Mouse (Mus musculus) ES-E14 (cell line): Measurements from ENCODE around the gene Ucn2. TPM values are rescaled to one million over a fixed set of nuclear protein-coding genes. Genes with fewer than 3 reads are reported as not detected.

Source experiments
- DNase-seq: peaks from one replicate; pipeline ENCODE4 v3.0.0-alpha.2; 2013; ENCODE audit warnings: low read depth, low spot score
- H3K27ac ChIP-seq: 2 replicates; pipeline ENCODE4 v1.5.1; 2012; ENCODE audit warnings: low read depth, mild to moderate bottlenecking, low read length, moderate library complexity, mixed read lengths; ENCODE audit not compliant: poor library complexity, insufficient read depth, severe bottlenecking
- H3K36me3 ChIP-seq: 2 replicates; pipeline ENCODE4 v1.6.1; 2012; ENCODE audit warnings: mild to moderate bottlenecking, low read length, moderate library complexity, mixed read lengths; ENCODE audit not compliant: control insufficient read depth, poor library complexity, insufficient read depth, severe bottlenecking
- H3K4me1 ChIP-seq, 2 experiments: fragments of 150-350 bp in 1 of 2; sonication (generic) in 1 of 2; 2 replicates each; pipeline ENCODE4 v1.6.1; 2012; ENCODE audit warnings: low read length in 2 of 2, mild to moderate bottlenecking in 1 of 2, mixed read lengths in 1 of 2; ENCODE audit not compliant: control insufficient read depth in 2 of 2, insufficient read depth in 2 of 2, poor library complexity in 1 of 2
- H3K4me3 ChIP-seq, 2 experiments: fragments of 150-350 bp in 1 of 2; sonication (generic) in 1 of 2; 2 replicates each; pipeline ENCODE4 v1.5.1; 2012; ENCODE audit warnings: low read length in 2 of 2, low read depth in 1 of 2, mild to moderate bottlenecking in 1 of 2, mixed read lengths in 1 of 2; ENCODE audit not compliant: insufficient read depth in 1 of 2, poor library complexity in 1 of 2, severe bottlenecking in 1 of 2
- H3K9ac ChIP-seq: 2 replicates; pipeline ENCODE4 v1.6.1; 2012; ENCODE audit warnings: low read depth, mild to moderate bottlenecking, low read length, mixed read lengths; ENCODE audit not compliant: poor library complexity, insufficient read depth, severe bottlenecking
- H3K9me3 ChIP-seq: fragments of 150-350 bp; sonication (generic); 2 replicates; pipeline ENCODE4 v1.6.1; 2012; ENCODE audit warnings: low read depth, mild to moderate bottlenecking, low read length; ENCODE audit not compliant: control insufficient read depth, insufficient read depth
- CHD2 ChIP-seq: IDR thresholded peaks from 2 replicates; pipeline ENCODE4 v1.6.1; 2014; ENCODE audit warnings: mild to moderate bottlenecking, low read depth, low read length, inconsistent platforms
- HCFC1 ChIP-seq: IDR thresholded peaks from 2 replicates; pipeline ENCODE4 v1.6.1; 2012; ENCODE audit warnings: low read length, inconsistent platforms, borderline replicate concordance; ENCODE audit not compliant: insufficient read depth
- MAFK ChIP-seq: IDR thresholded peaks from 2 replicates; pipeline ENCODE4 v1.6.1; 2014; ENCODE audit warnings: mild to moderate bottlenecking, low read depth, low read length, inconsistent platforms; ENCODE audit not compliant: insufficient read depth
- ZC3H11A ChIP-seq: IDR thresholded peaks from 2 replicates; pipeline ENCODE4 v1.6.1; 2012; ENCODE audit warnings: low read depth, mild to moderate bottlenecking, inconsistent platforms, low read length, borderline replicate concordance
- ZNF384 ChIP-seq: IDR thresholded peaks from 2 replicates; pipeline ENCODE4 v1.6.1; 2012; ENCODE audit warnings: low read depth, low read length, inconsistent platforms
- in situ Hi-C, 2 experiments: fragments of 600-800 bp; cut with MboI; formaldehyde crosslinking; loops; one replicate each; pipeline ENCODE4 v1.15.1; 2025; ENCODE audit warnings: low sequenced_read_pairs in 2 of 2, inconsistent platforms in 1 of 2; ENCODE audit not compliant: unreplicated experiment in 2 of 2
- total RNA-seq: library from RNA; depleted of rRNA; stranded (reverse); fragments of 300-350 nt; gene quantifications from 2 replicates; pipeline ENCODE4 v1.2.3, GENCODE M21; 2012

Gene Ucn2
- total RNA-seq, 1 experiment = 0.36 TPM

DNA sequence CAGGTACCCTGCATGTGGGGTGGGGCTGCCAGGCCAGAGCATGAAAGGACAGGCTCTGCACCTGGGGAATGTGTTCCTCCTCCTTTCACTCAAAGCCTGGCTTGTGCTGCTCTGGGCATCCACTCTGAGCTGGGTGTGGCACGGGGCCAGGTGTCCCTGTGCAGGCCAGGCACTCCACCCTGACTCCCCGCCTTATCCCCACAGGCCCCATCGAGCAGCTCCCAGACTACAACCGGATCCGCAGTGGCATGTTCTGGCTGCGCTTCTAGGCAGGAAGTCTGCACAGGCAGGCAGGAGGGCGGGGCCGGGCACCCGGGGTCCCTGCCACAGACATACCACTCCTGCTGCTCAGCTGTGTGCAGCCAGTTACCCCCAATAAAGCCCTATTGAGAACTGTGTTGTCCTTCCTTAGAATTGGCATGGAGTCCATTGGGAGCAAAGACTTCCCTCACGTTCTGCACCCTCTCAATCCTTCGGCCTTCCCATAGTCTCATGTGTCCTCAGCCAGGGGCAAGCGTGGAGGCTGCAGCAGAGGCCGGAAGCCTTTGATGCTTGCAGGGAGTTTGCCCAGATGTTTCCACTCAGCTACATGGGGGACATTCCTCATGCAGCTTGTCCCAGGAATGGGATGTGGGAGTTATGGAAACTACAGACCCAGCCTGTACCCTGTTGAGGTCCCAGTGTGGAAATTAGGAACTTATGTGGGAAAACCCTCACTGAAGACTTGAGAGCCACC is 36.4 kb upstream of the Ucn2 start:
- no peak for TF ChIP-seq ZNF384
- TF ChIP-seq MAFK = no peak
- TF ChIP-seq ZC3H11A = no peak
- no peaks in the 10 kb centered on the region for H3K9me3 ChIP-seq
- H3K4me1 ChIP-seq = peaks cover 0 to 9% of the 10 kb centered on the region in 2 experiments; a peak in 1 of 4 replicates
- H3K4me3 ChIP-seq = no peak overlapping the region
- in situ Hi-C loops = no loop called here
- H3K9ac ChIP-seq = no peak overlapping the region
- H3K27ac ChIP-seq = no peak overlapping the region
- peaks cover 56% of the 10 kb centered on the region for H3K36me3 ChIP-seq
- no peak for DNase-seq

DNA sequence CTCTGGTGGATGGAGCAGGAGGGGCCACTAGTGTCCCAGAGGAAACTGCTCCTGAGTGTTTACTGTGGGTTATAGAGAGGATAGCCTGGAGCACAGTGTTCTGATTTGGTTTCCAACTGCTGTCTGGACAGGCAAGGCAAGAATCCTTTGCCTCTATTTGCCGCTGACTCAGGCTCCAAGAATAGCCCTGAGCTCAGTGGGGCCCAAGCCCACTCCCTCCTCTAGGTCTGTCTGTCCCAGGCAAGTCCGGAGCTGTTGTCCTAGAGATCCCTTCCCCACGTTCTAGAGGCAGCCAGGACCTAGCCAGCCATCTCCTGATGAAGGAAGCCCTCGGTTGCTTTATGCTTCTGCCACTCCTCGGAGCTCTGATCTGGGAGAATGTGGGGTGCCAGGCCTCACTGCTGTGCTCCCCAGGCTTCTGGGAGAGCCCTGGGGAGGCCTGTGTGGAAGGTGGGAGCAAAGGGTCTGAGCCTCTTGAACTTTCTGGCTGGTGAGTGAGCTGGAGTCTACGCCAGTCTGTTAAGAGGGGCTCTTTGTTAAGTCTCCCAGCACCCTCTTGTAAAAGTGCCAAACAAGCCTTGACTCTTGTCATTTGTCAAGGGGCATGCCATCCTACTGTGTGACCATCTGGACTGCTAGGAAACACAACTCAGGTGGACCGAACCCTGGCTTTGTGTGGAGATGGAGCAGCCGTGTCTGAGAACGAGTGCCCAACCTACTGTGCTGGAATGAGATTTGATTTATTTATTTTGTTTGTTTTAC is 35.7 kb upstream of the Ucn2 start:
- DNase-seq = no peak
- Histone ChIP-seq H3K4me1 (peaks cover 0 to 9% of the 10 kb centered on the region in 2 experiments; a peak in 1 of 4 replicates), H3K4me3 (no peak overlapping the region), H3K27ac (no peak overlapping the region), H3K9ac (no peak overlapping the region), H3K9me3 (no peaks in the 10 kb centered on the region), H3K36me3 (peaks cover 48% of the 10 kb centered on the region)
- in situ Hi-C loops = no loop called here
- TF ChIP-seq MAFK = no peak

DNA sequence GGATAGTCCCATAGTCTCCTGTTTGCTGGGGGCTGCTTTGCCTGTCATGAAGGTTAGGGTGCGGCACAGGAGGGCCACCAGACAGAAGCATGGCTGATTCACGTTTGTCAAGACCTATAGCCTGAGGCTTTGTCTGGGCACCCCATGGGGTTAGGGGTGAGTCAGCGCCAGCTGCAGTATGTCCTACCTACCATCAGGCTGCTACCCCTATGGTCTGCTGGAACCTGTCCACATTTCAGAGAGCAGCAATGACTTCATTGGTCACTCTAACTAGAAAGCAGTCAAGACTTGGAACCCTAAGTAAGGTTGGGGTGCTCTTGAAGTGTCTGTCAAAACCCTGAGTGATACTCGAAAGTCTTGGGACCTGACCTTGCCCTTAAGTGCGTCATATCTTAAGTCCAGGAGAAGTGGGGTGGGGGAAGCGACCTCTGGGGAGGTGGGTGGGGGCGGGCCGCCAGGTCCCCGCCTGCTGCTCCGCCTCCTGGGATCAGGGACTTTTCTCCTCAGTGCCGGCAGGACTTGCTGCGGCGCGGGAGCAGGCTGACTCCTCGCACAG is 32.7 kb upstream of the Ucn2 start, which contains the start of gene Col7a1:
TSS of gene Col7a1 (plus strand) at position 506 of the 556 bp plus-strand sequence.
- no peak for DNase-seq
- Histone ChIP-seq H3K9ac (peak within 1 kb of the TSS; percentile 53), H3K36me3 (peaks cover 21% of the 10 kb centered on the region), H3K4me1 (peaks cover 0 to 9% of the 10 kb centered on the region in 2 experiments; a peak in 1 of 4 replicates), H3K9me3 (no peaks in the 10 kb centered on the region), H3K4me3 (peak within 1 kb of the TSS; percentile 53 to 62), H3K27ac (no peak within 1 kb of the TSS)
- TF ChIP-seq ZNF384 (no peak), HCFC1 (no peak), CHD2 (no peak), MAFK (no peak), ZC3H11A (no peak)
- in situ Hi-C loops = no loop called here

DNA sequence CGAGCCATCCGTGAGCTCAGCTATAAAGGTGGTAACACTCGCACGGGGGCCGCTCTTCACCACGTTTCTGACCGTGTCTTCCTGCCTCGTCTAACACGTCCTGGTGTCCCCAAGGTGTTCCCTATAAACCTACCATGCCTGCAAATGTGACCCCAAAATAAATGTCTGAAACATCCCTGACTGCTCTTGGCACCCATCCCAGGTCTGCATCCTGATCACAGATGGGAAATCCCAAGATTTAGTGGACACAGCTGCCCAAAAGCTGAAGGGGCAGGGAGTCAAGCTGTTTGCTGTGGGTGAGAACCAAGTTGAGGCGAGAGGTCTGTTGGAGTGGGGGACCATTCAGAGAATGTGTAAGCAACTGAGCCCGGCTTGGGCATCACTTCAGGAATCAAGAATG is 30.6 kb upstream of the Ucn2 start:
- H3K4me1 ChIP-seq = peaks cover 0 to 9% of the 10 kb centered on the region in 2 experiments; a peak in 1 of 4 replicates
- DNase-seq = no peak
- in situ Hi-C loops = no loop called here
- H3K4me3 ChIP-seq = no peak overlapping the region
- TF ChIP-seq MAFK = no peak
- H3K9ac ChIP-seq = no peak overlapping the region
- H3K9me3 ChIP-seq = no peaks in the 10 kb centered on the region
- H3K27ac ChIP-seq = no peak overlapping the region
- peaks cover 2% of the 10 kb centered on the region for H3K36me3 ChIP-seq
